Mouse (Mus musculus): ENCODE data around the gene Stat5b.

DNA sequence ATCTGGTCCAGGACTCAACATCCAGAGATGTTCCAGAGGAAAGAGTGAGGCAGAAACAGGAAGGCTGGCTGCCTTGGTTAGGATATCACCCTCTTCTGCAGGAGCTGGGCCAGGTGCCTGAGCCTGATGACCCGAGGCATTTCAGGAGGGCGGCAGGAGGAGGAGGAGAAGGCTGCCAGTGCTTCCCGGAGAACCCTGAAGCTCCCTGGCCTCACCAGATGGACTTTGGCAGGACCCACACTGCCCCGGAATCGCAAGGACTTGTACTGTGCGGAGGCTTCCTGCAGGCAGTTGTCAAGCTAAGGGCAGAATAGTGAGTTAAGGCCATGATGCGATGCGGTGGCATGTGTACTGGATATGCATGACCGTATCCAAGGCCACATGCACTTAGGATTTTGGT is 83.8 kb downstream of the Stat5b start:
- TF ChIP-seq CTCF (IDR thresholded peaks at IDR 0.05; ENCODE audit: control insufficient read depth, insufficient read depth, low read length) = no peak
- no peak for TF ChIP-seq POLR2A (IDR thresholded peaks at IDR 0.05; ENCODE audit: borderline replicate concordance, control insufficient read depth, low read depth, low read length)
